Mouse (Mus musculus) layer of hippocampus, adult 2 months (tissue): ENCODE measurements around the gene Rarb. TPM values are rescaled to one million over a fixed set of nuclear protein-coding genes. Genes with fewer than 3 reads are reported as not detected.

Source experiments
- DNase-seq, 2 experiments: peaks; one replicate each; pipeline ENCODE4 v3.0.0; 2022; ENCODE audit warnings: low spot score in 2 of 2
- H3K27ac ChIP-seq: fragments of 200-600 bp; 2 replicates; pipeline ENCODE4 v1.8.1; 2022
- H3K4me3 ChIP-seq: fragments of 200-600 bp; 2 replicates; pipeline ENCODE4 v1.8.1; 2022; ENCODE audit warnings: mild to moderate bottlenecking
- CTCF ChIP-seq: fragments of 200-600 bp; conservative IDR thresholded peaks from 2 replicates; pipeline ENCODE4 v1.8.1; 2022; ENCODE audit warnings: antibody characterized with exemption, mild to moderate bottlenecking, moderate library complexity
- total RNA-seq, 2 experiments: library from RNA; stranded (reverse); gene quantifications; 2 replicates each; pipeline ENCODE4 v1.2.3; 2021

Gene Rarb
- total RNA-seq, 2 experiments from 2014 or later: 6.0 to 8.6 TPM

GRCm38 (mm10) chr14:16525137-16525924 lies 293.6 kb downstream of the Rarb start:
- Histone ChIP-seq H3K4me3 (no peak overlapping the region), H3K27ac (no peak overlapping the region)
- no peak for DNase-seq
- no peak for TF ChIP-seq CTCF

GRCm38 (mm10) chr14:16522852-16523251 lies 296.1 kb downstream of the Rarb start:
- no peak for DNase-seq
- Histone ChIP-seq H3K4me3 (no peak overlapping the region), H3K27ac (no peak overlapping the region)
- TF ChIP-seq CTCF: no peak

GRCm38 (mm10) chr14:16519588-16520167 lies 299.3 kb downstream of the Rarb start:
- peak; percentile 57 for TF ChIP-seq CTCF
- H3K4me3 ChIP-seq: no peak overlapping the region
- DNase-seq: peak; percentile 45
- peak overlapping the region; percentile 79 for H3K27ac ChIP-seq

- no peak for TF ChIP-seq CTCF
- peak overlapping the region; percentile 79 for H3K27ac ChIP-seq
- no peak for DNase-seq
- no peak overlapping the region for H3K4me3 ChIP-seq
Observed at GRCm38 (mm10) chr14:16517958-16518357, 301.0 kb downstream of the Rarb start.

GRCm38 (mm10) chr14:16515731-16516130 lies 303.2 kb downstream of the Rarb start:
- DNase-seq: no peak
- no peak for TF ChIP-seq CTCF
- H3K27ac ChIP-seq: no peak overlapping the region
- no peak overlapping the region for H3K4me3 ChIP-seq

GRCm38 (mm10) chr14:16510574-16510973 lies 308.4 kb downstream of the Rarb start:
- no peak for DNase-seq
- Histone ChIP-seq H3K4me3 (no peak overlapping the region), H3K27ac (no peak overlapping the region)
- TF ChIP-seq CTCF: no peak

- no peak for TF ChIP-seq CTCF
- Histone ChIP-seq H3K4me3 (no peak overlapping the region), H3K27ac (no peak overlapping the region)
- DNase-seq: no peak
Observed at GRCm38 (mm10) chr14:16509825-16510224, 309.1 kb downstream of the Rarb start.

- TF ChIP-seq CTCF: no peak
- Histone ChIP-seq H3K27ac (no peak overlapping the region), H3K4me3 (no peak overlapping the region)
- DNase-seq: no peak
Observed at GRCm38 (mm10) chr14:16508760-16509159, 310.2 kb downstream of the Rarb start.

- DNase-seq: no peak
- Histone ChIP-seq H3K27ac (no peak overlapping the region), H3K4me3 (no peak overlapping the region)
- TF ChIP-seq CTCF: no peak
Observed at GRCm38 (mm10) chr14:16497226-16497661, 321.7 kb downstream of the Rarb start.

GRCm38 (mm10) chr14:16483656-16484380 lies 335.1 kb downstream of the Rarb start:
- no peak for TF ChIP-seq CTCF
- DNase-seq: no peak
- no peak overlapping the region for H3K4me3 ChIP-seq
- no peak overlapping the region for H3K27ac ChIP-seq

GRCm38 (mm10) chr14:16480621-16481020 lies 338.3 kb downstream of the Rarb start:
- no peak for DNase-seq

GRCm38 (mm10) chr14:16479521-16479920 lies 339.4 kb downstream of the Rarb start:
- H3K4me3 ChIP-seq: no peak overlapping the region
- DNase-seq: no peak
- no peak overlapping the region for H3K27ac ChIP-seq
- no peak for TF ChIP-seq CTCF

More at GRCm38 (mm10) chr14:16480621-16481020, 338.3 kb downstream of the Rarb start:
- TF ChIP-seq CTCF: no peak
- no peak overlapping the region for H3K27ac ChIP-seq
- H3K4me3 ChIP-seq: no peak overlapping the region

- H3K4me3 ChIP-seq: no peak overlapping the region
- no peak overlapping the region for H3K27ac ChIP-seq
- no peak for DNase-seq
- no peak for TF ChIP-seq CTCF
Observed at GRCm38 (mm10) chr14:16478606-16479323, 340.2 kb downstream of the Rarb start.
